Mouse (Mus musculus): ENCODE measurements around the gene Ggta1. TPM values are rescaled to one million over a fixed set of nuclear protein-coding genes. Genes with fewer than 3 reads are reported as not detected.

The Ggta1 gene
- total RNA-seq, 2 experiments from 2014 or later: 49.6 to 72.8 TPM

DNA sequence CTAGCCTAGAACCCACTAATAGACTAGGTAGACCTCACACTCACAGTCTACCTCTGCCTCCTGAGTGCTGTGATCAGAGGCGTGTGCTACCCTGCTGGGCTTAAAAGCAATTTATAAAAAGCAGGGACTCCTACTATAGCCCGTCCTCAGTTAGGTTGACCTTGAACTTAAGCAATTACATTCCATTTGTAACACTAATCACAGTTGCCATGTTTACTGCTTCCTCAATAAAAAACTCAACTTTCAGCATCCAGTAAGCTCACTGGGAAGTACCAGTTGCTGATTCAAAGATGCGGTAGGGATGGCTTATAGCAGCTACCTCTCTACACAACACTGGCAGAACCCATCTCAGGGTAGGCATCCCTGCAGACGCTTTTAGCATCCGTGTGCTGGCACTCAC lies 19.7 kb downstream of the Ggta1 start:
- no peak for ATAC-seq (replicated peaks; ENCODE audit: poor library complexity, severe bottlenecking)

DNA sequence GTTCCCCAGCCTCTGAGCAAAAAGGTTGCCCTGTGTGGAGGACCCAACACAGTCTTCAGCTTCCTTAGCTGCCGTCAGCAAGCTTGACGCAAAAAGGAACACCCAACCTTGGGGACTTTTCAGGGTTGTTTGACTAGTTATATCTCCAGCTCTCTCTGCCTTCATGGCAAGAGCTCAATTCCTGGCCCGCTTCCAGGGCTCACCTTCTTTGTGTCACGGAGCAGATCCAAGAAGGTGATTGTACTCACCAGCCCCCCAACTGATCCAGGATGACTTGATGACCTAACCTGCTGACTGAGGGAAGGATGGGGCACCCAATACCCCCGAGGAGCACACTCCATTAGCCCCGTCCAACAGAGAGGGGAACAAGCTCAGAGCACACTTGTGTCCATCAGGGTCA lies 21.0 kb downstream of the Ggta1 start:
- no peak for ATAC-seq (replicated peaks; ENCODE audit: poor library complexity, severe bottlenecking)

DNA sequence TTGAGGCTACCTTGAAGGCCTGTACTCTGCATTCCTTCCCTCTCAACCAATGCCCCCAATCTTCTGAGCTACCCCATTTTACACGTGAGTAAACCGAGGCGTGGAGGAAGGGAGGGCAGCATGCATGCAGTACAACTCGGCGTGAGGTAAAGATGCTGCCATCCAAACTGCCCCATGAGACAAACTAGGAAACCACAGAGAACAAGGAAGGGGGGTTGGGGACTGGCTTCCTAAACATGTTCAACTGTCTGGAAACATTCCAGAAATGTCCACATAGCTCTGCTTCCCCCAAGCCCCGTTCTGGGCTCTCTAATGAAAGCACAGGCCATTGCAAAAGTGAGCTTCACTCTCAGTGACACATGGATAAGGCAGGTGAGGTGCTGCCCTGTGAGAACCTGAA lies 21.6 kb downstream of the Ggta1 start:
- peak; percentile 25 for ATAC-seq (replicated peaks; ENCODE audit: poor library complexity, severe bottlenecking)

DNA sequence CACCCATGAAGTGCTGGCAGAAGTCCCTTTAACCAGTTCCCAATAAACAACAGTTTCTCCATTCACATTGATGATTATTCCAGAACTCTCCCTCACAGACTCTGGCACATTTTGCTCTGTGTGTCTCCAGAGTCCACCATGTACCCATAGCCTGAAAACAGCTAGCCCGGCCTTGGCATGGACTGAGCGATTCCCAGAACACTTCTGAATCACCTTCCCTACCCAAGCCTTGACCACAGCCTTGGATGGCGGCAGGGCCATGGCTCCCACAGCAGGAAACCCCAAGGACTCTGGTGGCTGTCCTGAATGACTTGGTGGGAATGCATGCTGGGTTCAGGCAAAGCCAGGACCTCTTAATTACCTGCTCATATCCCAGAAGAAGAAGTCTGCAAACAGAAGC lies 22.6 kb downstream of the Ggta1 start:
- no peak for ATAC-seq (replicated peaks; ENCODE audit: poor library complexity, severe bottlenecking)

DNA sequence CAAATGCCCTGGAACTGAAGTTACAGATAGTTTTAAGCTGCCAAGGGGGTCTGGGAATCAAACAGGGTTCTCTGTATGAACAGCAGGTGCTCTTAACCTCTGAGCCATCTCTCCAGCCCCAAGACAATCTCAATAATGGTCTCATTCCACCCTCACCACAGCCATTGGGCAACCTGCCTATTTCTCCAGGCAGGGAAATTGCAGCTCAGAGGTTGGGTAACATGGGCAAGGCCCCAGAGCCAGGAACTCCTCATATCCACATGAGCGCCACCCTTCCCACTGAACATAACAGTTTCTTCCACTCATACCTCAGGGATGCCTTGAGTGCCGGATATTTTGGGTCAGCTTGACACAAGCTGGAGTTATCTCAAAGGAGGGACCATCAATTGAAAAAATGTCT lies 25.2 kb downstream of the Ggta1 start:
- peak; percentile 81 for ATAC-seq (replicated peaks; ENCODE audit: poor library complexity, severe bottlenecking)

DNA sequence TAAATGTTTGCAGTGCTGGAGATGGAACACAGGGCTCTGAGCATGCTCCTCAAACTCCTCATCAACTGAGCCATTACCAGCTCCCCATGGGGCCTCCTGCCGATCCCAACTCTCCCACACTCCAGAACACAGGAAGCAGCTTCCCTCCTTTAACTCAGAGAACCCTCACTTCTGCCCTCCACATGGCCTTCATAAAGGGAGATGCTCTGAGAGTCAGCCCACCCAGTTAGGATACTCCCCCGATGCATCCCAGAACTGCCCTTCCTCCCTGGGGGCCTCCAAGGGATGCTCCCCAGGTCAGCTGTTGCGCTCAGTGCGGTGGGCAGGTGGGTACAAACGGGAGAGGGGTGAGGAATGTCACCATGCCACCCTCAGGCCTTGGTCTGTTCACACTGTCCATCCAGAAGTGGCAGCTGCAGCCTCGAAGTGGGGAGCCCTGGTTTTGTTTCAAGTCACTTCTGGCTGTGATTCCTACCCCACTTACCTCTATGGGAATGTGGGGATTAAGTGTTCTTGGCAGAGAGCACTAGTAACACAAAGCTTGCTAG lies 28.4 kb downstream of the Ggta1 start:
- no peak for ATAC-seq (replicated peaks; ENCODE audit: poor library complexity, severe bottlenecking)

DNA sequence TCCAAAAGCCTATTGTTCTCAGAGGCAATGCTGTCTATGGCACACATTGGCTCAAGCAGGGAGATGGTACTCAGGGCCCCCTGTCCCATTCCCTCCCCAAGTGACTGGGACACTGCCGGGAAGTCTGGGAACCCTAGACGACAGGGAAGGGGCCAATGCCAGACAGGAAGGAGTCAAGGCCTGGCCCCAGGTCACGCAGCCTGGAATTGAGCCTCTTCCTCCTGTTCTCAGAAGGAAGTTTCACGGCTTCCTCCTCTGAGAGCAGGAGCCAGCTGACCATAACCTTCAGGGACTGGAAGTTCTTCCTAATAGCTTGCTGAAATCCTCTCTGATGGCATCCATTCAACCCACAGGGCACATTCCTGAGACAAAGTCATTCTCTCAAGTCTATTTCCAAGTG lies 29.6 kb downstream of the Ggta1 start:
- no peak for ATAC-seq (replicated peaks; ENCODE audit: poor library complexity, severe bottlenecking)

DNA sequence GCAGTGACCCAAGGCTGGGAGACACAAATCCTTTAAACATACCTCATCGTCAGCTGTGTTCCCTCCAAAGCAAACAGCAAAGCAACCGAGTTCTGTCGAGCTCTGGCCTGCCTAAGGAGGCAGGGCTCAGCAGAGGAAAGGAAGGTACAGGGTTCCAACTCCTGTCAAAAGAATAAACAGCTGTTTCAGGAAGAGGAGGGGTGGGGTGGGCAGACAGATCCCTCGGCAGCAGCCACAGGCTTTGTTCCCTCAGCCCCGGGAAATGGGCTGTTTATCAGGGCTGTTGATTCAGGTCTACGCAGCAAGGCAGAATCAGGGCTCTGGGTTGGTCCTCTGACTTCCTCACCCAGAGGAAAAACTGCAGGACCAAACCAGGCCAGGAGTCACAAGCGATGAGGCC lies 30.6 kb downstream of the Ggta1 start:
- ATAC-seq (replicated peaks; ENCODE audit: poor library complexity, severe bottlenecking): no peak

DNA sequence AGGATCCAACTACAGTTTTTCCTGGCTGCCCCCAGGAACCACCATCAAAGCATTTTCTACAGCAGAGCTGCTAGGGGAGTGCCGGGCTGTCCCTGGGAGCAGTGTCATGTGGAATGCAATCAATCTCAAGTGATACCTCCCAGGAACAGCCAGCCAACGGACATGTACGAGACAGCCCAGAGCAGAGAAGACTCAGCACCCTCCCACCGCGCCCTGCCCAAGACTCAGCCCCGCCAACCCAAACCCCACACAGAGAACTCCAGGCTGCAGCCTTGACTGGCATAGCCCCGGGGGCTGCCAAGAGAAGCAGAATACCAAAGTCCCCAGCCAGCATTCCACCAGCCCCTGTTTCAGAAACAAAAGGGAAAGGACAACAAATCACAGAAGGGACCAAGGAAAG lies 31.0 kb downstream of the Ggta1 start:
- no peak for ATAC-seq (replicated peaks; ENCODE audit: poor library complexity, severe bottlenecking)

DNA sequence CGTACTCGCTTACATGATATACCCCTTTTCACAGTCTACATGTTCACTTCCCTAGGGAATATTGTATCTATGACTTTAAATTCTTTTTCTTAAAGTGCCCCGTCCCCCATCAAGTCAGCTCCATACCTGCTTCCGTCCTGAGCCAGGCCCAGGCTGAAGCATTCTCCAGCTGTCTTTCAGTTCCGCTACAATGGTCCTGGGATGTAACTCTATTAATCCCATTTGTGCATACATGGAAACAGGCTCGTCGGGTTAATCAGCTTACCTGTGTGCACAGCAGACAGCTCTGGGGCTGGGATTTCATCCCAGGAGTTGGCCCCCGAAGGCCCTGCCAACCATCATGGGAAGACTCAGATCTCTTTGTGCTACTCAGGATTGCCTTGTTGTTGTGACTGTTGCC lies 32.2 kb downstream of the Ggta1 start:
- ATAC-seq (replicated peaks; ENCODE audit: poor library complexity, severe bottlenecking): no peak

DNA sequence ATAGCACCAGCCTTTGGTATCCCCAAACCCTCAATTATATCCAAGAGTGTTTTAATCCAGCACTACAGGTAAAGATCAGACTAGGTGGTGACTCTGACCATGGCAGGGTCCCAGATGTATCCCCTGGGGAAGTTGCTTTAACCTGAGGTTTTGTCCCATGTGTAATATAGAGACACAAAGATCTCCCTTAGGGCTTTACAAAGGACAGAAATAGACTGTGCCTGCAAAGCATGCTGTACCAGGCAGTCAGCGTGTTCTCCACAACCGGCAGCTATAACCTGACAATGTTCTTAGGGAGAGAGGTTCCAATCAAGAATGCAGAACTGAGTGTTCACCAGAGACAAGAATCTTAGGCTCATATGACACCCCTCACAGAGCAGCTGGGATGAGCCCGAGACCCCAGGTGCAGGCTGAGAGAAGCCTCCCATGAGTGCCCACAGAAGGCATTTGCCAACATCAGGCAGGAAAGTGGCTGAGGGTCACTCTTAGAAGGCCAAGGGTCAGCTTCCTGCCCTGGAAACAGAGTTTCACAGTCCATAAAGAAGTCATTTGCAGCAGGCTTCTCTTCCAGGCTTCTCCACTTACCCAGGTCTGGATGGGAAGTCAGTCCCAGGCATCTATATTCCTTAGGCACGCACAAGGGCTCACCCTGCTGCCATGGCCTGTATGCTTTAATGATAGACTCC lies 34.3 kb downstream of the Ggta1 start:
- no peak for ATAC-seq (replicated peaks; ENCODE audit: poor library complexity, severe bottlenecking)

DNA sequence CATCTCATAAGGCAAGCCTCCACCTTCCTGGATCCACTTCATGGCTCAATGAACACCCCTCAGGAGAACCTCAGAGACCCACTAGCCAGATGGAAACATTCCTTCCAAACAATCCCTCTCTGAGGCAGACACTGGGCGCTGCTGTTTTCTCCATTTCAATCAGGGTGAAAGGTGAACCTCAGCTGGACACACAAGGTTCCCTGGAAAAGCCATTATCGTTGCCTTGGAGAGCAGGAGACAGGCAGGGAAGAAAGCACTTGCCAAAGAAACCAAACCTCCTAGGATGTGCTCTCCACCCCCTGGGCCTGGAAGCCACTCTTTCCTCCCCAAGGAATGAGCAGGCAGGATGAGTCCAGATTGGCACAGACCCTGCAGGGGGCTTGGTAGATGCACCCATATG lies 35.5 kb downstream of the Ggta1 start:
- no peak for ATAC-seq (replicated peaks; ENCODE audit: poor library complexity, severe bottlenecking)

DNA sequence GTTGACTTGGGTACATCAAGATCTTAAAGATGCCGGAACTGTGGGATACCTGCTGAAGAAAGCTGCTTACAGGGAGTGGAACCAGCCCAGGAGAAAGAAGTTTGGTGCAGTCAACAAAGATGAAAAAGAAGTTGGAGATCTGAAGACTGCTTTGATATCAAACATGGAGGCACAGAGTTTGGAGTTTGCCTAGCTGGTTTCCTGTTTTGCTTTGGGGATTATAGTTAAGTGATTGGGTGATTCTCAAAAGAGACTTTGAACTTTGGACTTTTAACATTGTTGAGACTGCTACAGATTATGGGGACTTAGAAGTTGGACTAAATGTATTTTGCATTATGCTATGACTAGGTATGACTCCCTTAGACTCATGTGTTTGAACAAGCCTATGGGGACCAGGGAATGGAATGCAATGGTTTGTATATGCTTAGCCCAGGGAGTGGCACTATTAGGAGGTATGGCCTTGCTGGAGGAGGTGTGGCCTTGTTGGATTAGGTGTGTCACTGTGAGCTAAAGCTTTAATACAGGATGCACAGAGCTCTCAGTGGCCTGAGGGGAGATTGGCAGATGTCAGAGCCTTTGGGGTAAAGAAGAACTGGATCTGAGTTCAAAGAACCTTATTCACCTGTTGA lies 39.2 kb downstream of the Ggta1 start:
- no peak for ATAC-seq (replicated peaks; ENCODE audit: poor library complexity, severe bottlenecking)

DNA sequence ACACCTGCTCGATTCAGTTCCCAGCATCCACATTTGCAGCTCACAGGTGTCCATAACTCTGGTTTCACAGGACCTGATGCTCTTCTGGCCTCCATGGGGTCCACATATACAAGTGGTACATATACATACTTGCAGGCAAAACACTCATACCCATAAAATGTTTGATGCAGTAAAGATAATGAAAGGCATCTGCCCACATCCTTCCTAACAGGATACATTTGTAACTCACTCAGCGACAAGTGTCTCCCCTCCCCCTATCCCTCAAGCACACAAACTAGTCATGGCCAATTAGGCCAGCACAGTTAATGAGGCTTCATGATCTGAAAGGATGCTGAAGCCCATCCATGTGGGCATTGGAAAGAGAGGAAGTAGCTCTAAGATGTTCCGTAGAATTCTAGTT lies 40.6 kb downstream of the Ggta1 start:
- no peak for ATAC-seq (replicated peaks; ENCODE audit: poor library complexity, severe bottlenecking)

DNA sequence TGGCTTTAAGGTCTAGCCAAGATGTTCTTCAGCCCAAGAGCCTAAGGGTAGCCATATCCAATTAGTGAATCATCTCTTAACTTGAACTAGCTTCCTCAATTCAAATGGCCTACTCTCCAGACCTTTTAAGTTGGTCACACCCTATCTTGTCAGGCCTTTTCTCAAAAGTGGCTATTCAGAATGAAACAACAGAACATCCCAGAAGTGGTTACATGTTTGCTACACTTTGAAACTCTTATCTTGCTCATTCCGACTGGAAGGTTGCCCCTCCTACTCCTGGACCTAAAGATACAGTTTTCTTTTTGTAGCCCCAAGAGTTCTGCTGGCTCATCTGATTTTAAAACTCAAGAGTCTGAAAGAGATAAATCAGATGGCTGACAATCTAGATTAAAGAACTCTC lies 42.4 kb downstream of the Ggta1 start:
- no peak for ATAC-seq (replicated peaks; ENCODE audit: poor library complexity, severe bottlenecking)

DNA sequence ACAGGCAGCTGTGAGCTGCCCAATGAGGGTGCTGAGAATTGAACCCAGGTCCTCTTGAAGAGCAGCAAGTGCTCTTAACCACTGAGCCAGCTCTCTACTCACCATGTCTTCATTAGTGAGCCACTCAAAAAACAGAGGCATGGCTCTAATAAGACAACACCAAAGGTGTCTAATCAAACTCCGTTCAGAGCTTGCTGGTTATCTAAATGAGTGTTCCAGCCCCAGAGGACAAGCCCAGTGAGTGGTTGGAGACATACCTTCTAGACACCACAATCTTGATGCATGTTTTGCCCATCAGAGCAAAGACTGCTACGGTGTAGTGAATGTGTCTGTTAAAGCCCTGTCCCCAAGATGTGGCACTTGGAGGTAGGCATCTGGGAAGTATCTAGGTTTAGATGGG lies 43.4 kb downstream of the Ggta1 start:
- no peak for ATAC-seq (replicated peaks; ENCODE audit: poor library complexity, severe bottlenecking)

DNA sequence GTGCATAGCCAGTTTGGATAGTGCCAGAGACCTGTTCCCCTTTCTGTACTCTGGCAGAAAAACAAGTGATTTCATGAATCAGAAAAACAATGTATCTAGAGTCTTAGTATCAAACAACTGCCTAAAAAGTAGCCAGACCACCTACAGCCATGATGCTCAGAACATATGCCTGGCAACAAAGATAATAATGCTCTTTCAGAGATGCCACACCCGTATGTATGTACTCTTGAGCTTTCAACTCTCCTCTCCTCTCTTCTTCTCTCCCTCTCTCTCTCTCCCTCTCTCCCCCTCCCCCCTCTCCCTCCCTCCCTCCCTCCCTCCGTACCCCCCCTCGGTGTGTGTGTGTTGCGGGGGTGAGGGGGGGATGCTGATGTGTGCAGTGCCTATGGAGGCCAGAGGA lies 43.8 kb downstream of the Ggta1 start:
- no peak for ATAC-seq (replicated peaks; ENCODE audit: poor library complexity, severe bottlenecking)

DNA sequence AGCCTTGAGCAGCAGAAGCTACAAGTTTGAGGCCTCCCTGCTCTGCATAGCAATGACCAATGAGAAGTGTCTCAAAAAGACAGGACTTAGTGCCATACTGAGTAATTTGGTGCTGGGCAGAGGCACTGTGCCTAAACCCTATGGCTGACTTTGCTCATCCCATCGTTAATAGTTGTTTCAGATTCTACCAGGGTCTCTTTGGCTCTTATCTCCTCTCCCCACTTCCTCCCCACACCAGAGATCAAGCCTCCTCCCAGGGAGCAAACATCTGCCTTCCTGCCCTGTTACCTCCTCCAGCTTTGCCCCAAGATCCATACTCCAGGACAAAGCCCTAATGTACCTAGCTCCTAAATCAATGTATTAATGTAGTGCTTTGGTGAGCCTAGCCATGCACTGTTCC lies 45.8 kb downstream of the Ggta1 start:
- ATAC-seq (replicated peaks; ENCODE audit: poor library complexity, severe bottlenecking): peak; percentile 16; the same call in 1 of the 2 replicates

DNA sequence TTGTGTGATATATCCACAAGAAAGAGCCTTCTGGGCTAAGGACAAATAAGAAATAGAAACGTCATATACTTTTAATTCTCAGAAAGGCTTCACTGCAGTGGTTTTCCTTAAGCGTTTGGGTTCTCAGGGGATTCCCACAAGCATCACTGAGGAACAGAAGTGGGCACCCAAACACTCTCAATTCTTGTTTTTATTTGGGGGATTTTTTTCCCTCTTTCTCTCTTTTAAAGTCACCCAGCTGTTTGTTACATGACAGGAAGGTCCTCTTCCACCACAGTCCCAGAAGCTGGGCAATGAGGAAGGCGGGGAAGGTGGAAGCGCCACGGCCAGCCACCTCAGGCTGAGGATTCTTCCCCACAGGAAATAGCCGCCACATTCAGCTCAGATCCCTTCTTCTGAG lies 46.6 kb downstream of the Ggta1 start:
- ATAC-seq (replicated peaks; ENCODE audit: poor library complexity, severe bottlenecking): peak; percentile 49

DNA sequence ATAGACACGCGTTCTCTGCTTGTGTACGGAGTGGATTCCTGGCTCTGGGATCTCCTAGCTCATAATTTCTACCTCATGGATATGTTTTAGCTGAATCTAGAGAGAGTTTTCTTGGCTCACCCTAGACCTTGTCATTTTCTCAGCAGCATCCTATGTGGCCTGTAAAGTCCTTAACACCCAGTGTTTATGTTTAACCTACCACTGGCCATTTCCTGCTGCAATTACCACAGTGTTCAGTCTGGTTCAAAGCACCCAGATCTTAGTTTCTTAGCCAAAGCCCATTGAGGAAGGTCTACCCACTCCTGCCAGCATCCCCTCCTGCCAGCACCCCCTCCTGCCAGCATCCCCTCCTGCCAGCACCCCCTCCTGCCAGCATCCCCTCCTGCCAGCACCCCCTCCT lies 50.2 kb downstream of the Ggta1 start:
- ATAC-seq (replicated peaks; ENCODE audit: poor library complexity, severe bottlenecking): no peak

DNA sequence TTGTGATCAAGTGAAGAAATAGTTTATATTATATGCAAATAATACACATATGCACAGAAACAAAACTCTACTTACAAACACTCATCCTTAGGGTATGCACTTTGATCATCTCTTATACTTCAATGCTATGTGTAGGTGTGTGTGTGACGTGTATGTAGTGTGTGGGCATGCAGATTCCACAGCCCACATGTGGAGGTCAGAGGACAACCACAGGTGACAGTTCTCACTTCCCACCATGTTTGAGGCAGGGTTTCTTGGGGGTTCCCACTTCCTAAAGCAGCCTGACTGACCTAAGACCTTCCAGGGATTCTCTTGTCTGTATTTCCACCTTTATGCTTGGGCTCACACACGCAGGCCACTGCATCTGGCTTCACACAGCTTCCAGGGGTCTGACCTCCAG lies 50.8 kb downstream of the Ggta1 start:
- ATAC-seq (replicated peaks; ENCODE audit: poor library complexity, severe bottlenecking): no peak

DNA sequence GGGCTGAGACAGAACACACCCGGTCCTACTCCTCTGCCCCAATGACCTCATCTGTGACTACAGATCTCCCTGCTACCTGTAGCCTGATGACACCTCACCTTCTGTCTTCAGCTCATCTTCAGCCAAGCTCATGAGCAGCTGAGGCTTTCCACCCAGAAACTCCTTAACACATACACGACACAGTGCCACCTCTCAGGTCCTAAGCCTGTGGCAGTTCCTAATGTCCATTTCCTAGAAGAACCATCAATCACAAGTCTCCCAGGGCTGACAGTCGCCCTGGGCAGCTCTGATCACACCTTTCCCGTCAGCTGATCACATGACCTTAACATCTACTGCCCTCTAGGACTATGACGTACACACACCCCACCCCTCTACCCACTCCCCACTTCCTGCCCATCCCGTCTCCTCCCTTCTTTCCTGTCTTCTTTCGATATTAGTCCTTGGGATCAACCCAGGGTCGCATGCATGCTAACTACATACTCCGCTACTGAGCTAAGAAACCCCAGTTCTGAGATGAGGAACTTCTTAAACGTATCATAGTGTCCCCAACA lies 51.3 kb downstream of the Ggta1 start:
- ATAC-seq (replicated peaks; ENCODE audit: poor library complexity, severe bottlenecking): no peak
